Mouse (Mus musculus): ENCODE measurements at regions not wholly inside any gene's neighbourhood (a gene's known extent, or its start where the extent isn't known, plus 50 kb on each side); places are given as distances from the start of the nearest gene placed in this dataset.

DNA sequence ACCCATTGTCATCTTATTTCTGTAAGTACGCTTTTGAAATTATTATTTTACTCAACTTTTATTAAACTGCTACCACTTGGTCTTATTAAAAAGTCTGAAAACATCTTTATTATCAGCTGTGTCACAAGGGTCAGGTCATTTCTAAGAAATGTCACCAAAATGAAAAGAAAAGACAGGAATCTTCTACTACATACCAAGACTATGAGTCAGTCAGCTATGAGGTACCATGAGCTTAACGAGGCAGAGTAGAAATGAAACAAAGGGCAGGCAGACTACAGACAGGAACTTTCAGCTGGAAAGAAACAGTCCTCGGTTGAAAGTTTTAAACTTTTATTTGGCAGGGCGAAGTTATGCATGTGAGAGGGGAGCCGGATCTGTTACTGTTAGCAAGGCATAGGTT is 208.8 kb upstream of the Thbs1 start:
- ATAC-seq (replicated peaks; ENCODE audit: poor library complexity) = no peak

DNA sequence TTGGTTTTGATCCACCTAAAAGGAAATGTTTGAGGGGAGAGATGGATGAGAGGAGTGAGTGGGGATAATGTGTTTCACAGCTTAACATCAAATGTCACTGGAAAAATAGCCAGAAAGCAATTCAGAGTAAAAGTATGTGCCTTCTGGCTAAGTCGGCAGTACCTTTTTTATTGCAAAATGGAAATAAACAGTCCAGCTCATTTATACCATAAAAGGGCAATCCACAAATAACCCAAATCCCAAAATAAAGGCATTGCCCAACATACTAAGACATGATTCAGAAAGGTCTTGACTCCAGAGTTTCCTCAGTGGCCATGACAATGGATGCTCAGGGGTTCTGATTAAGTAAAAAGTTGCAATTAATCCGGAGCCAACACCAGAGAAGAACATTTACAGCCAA is 208.0 kb upstream of the Thbs1 start:
- no peak for ATAC-seq (replicated peaks; ENCODE audit: poor library complexity)

GRCm38 (mm10) chr2:117906509-117906908 is 205.2 kb upstream of the Thbs1 start:
- ATAC-seq (replicated peaks; ENCODE audit: poor library complexity) = no peak

DNA sequence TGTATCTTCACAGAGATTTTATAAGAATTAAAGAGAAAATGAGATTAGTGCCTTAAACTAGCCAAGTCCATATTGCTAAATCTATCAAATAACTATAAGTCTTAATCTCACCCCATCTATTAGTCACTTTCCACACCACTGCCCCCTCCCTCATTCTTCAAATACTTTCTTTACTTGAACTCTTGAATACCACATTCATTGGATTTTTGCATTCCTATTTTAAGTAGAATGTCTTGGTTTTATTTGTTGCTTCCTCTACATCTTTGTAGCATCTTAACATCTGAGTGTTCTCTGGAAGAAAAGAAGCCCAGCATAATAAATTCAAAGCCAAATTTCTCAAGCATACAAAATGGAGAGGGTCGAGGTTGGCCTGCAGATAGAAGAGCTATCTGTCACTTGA is 200.9 kb upstream of the Thbs1 start:
- ATAC-seq (replicated peaks; ENCODE audit: poor library complexity) = no peak

DNA sequence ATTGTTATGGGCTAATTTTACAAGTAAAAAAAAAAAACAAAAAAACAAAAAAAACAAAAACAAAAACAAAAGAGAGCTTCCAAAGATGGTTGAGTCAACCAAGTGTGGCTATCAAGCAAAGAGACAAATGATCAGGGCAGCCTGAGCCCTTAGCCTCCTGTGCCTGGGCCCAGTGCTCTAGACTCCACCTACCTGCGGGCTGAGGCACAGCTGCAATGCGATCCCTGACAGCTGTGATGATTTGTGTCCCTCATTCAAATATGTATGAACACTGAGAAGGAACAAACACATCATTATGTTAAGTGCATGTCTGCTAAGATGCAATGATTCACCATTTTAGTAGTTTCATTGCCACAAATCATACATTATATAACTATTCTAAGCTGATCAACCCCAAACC is 199.0 kb upstream of the Thbs1 start:
- peak; percentile 73 for ATAC-seq (replicated peaks; ENCODE audit: poor library complexity)

GRCm38 (mm10) chr2:117913846-117914245 is 197.8 kb upstream of the Thbs1 start:
- ATAC-seq (replicated peaks; ENCODE audit: poor library complexity) = peak; percentile 99

DNA sequence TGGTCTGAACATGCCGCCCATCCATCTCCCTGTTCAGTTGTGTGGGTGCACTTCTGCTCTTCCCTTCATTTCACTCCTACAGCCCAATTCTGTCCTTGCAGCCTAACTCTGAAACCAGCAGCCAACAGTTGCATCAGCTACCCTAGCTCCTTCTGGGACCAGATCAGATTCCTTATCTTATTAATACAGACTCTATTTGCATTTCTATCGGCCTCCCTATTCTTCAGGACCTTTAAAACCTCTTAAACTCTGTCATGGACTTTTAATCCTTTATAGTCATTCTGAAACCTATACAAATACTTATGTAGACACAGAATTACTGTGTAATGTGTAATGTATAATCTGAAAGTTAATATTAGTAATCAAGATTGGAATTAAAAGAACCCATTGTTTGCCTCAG is 195.9 kb upstream of the Thbs1 start:
- no peak; the same call in 1 of the 2 replicates for ATAC-seq (replicated peaks; ENCODE audit: poor library complexity)

- ATAC-seq (replicated peaks; ENCODE audit: poor library complexity) = no peak
Observed at GRCm38 (mm10) chr2:117917181-117917580, 194.5 kb upstream of the Thbs1 start.

- no peak for ATAC-seq (replicated peaks; ENCODE audit: poor library complexity)
Observed at GRCm38 (mm10) chr2:117924877-117925276, 186.8 kb upstream of the Thbs1 start.

DNA sequence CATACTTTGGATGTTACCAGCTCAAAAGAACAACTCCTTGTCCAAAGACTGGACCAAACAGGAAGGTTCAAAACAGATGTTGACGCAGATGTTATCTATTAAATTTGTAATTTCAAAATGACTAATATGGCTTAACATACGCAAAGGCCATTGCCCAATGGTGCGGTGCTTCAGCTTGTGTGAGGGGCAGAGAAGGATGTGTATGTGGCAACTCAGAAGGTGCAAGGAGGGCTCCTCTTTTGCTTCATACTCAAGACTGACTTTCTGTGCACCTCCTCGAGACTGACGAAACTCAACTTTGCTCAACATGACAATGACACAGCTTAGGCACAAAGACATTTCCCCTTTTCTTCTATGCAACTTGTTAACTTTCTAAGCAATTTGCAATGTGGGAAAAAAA is 186.3 kb upstream of the Thbs1 start:
- ATAC-seq (replicated peaks; ENCODE audit: poor library complexity) = peak; percentile 99

DNA sequence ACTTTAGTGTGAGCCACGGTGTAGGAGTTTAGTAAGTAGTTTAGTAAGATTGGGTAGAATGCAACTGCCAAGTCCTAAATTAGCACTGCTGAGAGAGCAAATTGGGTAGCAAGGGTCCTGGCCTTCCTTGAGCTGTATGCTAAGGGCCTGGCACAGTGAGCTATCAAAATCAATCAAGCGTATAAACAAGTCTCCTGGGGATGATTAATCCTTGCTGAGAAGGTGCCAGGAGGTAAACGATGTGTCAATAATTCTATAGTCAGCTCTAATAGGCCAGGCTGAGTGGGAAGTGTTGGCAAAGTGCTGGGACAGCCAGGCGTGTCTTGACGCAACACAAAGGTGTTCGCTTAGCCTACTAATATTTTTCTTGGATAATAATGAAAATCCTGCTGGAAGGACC is 183.6 kb upstream of the Thbs1 start:
- ATAC-seq (replicated peaks; ENCODE audit: poor library complexity) = no peak

- ATAC-seq (replicated peaks; ENCODE audit: poor library complexity) = no peak
Observed at GRCm38 (mm10) chr2:117929586-117929985, 182.1 kb upstream of the Thbs1 start.

GRCm38 (mm10) chr2:117930895-117931537 is 180.7 kb upstream of the Thbs1 start:
- ATAC-seq (replicated peaks; ENCODE audit: poor library complexity) = peak; percentile 48

DNA sequence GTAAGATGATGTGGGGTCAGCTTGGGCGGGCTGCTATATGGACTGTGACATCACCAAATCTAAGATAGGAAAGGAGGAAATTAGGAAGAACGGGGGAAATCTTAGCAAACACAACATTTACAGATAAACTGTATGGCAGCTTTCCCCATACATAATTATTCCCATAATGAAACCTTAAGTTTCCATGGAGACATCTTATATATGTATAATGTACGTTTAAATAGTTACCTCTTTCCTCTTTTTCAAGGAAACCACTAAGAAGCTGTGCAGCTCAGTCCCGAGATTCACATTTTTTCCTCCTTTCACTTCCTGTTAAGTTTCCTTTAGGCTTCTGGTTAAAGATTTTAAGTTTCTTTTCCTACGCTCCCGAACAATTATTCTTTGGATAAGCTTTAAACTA is 175.1 kb upstream of the Thbs1 start:
- ATAC-seq (replicated peaks; ENCODE audit: poor library complexity) = peak; percentile 48

DNA sequence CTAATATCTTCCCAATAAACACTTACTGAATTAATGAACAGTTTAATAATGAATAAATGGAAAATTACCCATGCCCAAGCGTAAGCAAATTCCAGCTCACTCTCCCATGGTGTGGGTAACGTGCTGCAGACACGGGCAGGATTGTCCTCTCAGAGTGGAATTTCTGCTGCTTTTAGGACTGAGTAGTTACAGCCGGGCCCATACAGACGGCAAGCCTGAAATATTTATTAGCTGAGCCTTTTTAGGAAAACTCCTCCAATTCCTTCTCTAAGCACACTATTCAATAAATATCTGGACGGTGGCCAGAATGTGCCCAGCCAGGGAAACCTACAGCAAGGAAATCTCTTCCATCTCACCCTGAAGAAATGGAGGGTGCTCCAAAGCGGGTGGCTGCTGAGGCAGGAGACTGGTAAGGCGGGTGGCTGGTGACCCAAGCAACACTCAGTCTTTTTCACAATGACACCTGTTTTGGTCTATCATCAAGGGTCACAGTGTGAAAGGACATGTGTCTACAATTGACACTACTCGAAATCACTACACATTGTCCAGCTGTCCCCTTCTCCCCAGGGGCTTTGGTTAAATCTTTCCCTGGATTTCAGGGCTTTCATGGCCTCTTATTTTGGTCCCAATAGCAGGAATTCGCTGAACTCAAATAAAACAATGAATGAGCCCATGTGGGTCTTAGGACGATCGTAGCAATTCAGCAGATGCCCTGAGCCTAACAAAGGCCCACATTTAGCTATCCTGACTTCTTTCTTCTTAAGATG is 173.2 kb upstream of the Thbs1 start:
- ATAC-seq (replicated peaks; ENCODE audit: poor library complexity) = no peak

DNA sequence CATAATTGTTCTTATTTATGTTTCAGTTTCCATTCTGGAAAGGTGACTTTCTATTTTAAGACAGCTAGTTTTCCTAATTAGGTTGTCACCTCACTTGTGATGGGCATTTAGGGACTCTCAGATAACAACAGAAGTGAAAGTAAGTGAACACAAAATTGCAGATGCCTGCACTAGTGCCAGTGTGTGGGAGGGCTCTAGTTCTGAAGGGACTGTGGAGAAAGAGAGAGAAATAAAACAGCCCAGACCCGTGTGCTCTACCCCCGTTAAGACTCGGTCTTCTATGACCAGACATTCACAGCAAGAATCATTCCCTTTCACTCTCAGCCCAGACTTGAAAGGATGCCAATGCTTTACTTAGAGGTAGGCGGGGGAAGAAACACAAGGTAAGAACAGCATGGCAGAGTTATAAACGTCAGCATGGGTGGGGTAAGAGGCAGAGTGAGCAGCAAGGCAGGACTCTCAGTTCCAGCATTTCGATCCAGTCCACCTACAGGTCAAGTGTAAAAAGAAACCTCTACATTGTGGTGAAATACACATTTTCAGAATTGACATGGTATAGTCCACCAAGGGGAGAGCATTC is 170.1 kb upstream of the Thbs1 start:
- peak; percentile 27 for ATAC-seq (replicated peaks; ENCODE audit: poor library complexity)

DNA sequence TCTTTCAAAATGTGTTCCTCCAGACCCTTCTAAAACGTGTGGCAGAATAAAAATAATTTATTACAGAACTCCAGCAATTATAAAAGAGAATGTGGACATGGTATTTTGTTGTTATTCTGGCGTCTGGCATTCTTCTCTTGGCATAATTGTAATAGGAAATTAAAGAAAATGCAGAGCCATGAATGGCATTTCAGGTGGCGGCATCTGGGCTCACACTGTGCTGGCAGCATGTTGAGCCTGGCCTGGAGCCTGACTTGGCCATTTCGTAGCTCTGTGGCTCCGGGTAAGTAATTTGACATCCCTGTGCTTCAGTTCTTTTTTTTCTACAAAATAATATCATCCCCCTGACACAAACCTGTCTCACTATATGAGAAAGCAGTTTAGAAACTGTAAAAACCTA is 168.0 kb upstream of the Thbs1 start:
- no peak for ATAC-seq (replicated peaks; ENCODE audit: poor library complexity)

GRCm38 (mm10) chr2:117944325-117944724 is 167.4 kb upstream of the Thbs1 start:
- no peak for ATAC-seq (replicated peaks; ENCODE audit: poor library complexity)

GRCm38 (mm10) chr2:117944942-117945341 is 166.7 kb upstream of the Thbs1 start:
- peak; percentile 92 for ATAC-seq (replicated peaks; ENCODE audit: poor library complexity)

GRCm38 (mm10) chr2:117950431-117951336 is 161.0 kb upstream of the Thbs1 start:
- ATAC-seq (replicated peaks; ENCODE audit: poor library complexity) = 0 out of 2 replicates have a peak, but pooled peaks have one; percentile 17

DNA sequence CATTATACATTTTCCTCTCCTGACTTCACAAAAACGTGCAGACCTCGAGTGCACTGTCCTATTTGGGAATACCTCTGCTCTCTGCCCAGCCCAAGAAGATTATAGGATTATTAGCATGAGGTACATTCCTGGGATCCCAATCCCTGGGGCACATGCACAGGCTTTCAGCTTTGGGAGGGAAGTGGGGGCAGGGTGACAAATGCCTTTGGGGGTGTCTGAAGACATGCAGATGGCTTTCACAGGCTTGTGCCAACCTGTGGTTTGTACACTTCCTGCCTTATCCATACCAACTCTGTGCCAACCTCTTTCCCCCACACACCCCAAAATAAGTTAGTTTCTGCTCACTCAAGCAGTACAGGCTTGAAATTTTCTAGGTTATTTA is 160.3 kb upstream of the Thbs1 start:
- ATAC-seq (replicated peaks; ENCODE audit: poor library complexity) = peak; percentile 89
